Mouse (Mus musculus) neural tube, embryonic 11.5 days (tissue): Measurements from ENCODE around the gene Nbea. TPM values are rescaled to one million over a fixed set of nuclear protein-coding genes. Genes with fewer than 3 reads are reported as not detected.

ENCODE experiments used
- ATAC-seq: fragments of 200-750 bp; cut with Nextera tagmentation; 2 replicates; pipeline ENCODE4 v1.8.0; 2017; ENCODE audit warnings: moderate number of reproducible peaks, mild to moderate bottlenecking, moderate TSS enrichment, moderate library complexity; ENCODE audit not compliant: insufficient read depth, low FRiP score, low TSS enrichment
- DNase-seq: peaks from one replicate; pipeline ENCODE4 v3.0.0-alpha.2; 2015; ENCODE audit warnings: low spot score
- H3K27ac ChIP-seq: fragments of 300-500 bp; sonication (generic); 2 replicates; pipeline ENCODE4 v1.5.1; 2014; ENCODE audit warnings: low read depth, mild to moderate bottlenecking, low read length
- H3K27me3 ChIP-seq: fragments of 300-500 bp; sonication (generic); 2 replicates; pipeline ENCODE4 v1.6.1; 2014; ENCODE audit warnings: mild to moderate bottlenecking, low read length, mixed read lengths; ENCODE audit not compliant: control insufficient read depth, insufficient read depth
- H3K36me3 ChIP-seq: fragments of 300-500 bp; sonication (generic); 2 replicates; pipeline ENCODE4 v1.6.1; 2014; ENCODE audit warnings: mild to moderate bottlenecking, low read length, moderate library complexity, mixed read lengths; ENCODE audit not compliant: control insufficient read depth, insufficient read depth
- H3K4me1 ChIP-seq: fragments of 300-500 bp; sonication (generic); 2 replicates; pipeline ENCODE4 v1.6.1; 2014; ENCODE audit warnings: low read length, mixed read lengths; ENCODE audit not compliant: control insufficient read depth, insufficient read depth
- H3K4me2 ChIP-seq: fragments of 300-500 bp; sonication (generic); 2 replicates; pipeline ENCODE4 v1.6.1; 2014; ENCODE audit warnings: low read depth, mild to moderate bottlenecking, moderate library complexity
- H3K4me3 ChIP-seq: fragments of 300-500 bp; sonication (generic); 2 replicates; pipeline ENCODE4 v1.5.1; 2014; ENCODE audit warnings: low read depth, low read length
- H3K9ac ChIP-seq: fragments of 300-500 bp; sonication (generic); 2 replicates; pipeline ENCODE4 v1.6.1; 2014; ENCODE audit warnings: mild to moderate bottlenecking, low read length
- H3K9me3 ChIP-seq: fragments of 300-500 bp; sonication (generic); 2 replicates; pipeline ENCODE4 v1.6.1; 2016; ENCODE audit warnings: low read length; ENCODE audit not compliant: control insufficient read depth
- WGBS: fragments of 180-500 bp; shearing (Covaris S2); extraction: QIAGEN DNeasy Blood & Tissue Kit; methylation state at CpG from one replicate; pipeline ENCODE4 v1.1.7; 2014; 5-methylcytosine and 5-hydroxymethylcytosine counted together
- polyA plus RNA-seq: library from polyadenylated mRNA; unstranded; fragments of >200 nt; fragmentation: Nextera tagmentation; extraction: Ambion mirVana; gene quantifications from 2 replicates; pipeline ENCODE4 v1.2.1, GENCODE M21; 2014

The Nbea gene
- polyA plus RNA-seq, 1 experiment from 2014 or later: 18.8 TPM

- DNase-seq (no peak), ATAC-seq (no peak)
- Histone ChIP-seq H3K4me1 (no peaks in the 10 kb centered on the region), H3K27ac (no peak overlapping the region), H3K27me3 (no peaks in the 10 kb centered on the region), H3K36me3 (no peaks in the 10 kb centered on the region), H3K9ac (no peak overlapping the region), H3K9me3 (no peaks in the 10 kb centered on the region), H3K4me2 (no peak overlapping the region), H3K4me3 (no peak overlapping the region)
- 93% methylated on average over 3 of the region's 3 CpGs for WGBS
Measured at GRCm38 (mm10) chr3:55713856-55714255, 469.6 kb downstream of the Nbea start.

GRCm38 (mm10) chr3:55710300-55710699 lies 473.2 kb downstream of the Nbea start:
- WGBS: 90% methylated on average over 4 of the region's 4 CpGs
- no peaks in the 10 kb centered on the region for H3K9me3 ChIP-seq
- DNase-seq: no peak

GRCm38 (mm10) chr3:55701632-55702031 lies 481.9 kb downstream of the Nbea start:
- H3K4me2 ChIP-seq: no peak overlapping the region
- WGBS: 93% methylated on average over 6 of the region's 6 CpGs

More at GRCm38 (mm10) chr3:55710300-55710699, 473.2 kb downstream of the Nbea start:
- Histone ChIP-seq H3K27ac (no peak overlapping the region), H3K9ac (no peak overlapping the region), H3K27me3 (no peaks in the 10 kb centered on the region), H3K4me2 (no peak overlapping the region), H3K4me3 (no peak overlapping the region), H3K4me1 (no peaks in the 10 kb centered on the region), H3K36me3 (no peaks in the 10 kb centered on the region)
- no peak for ATAC-seq

GRCm38 (mm10) chr3:55697174-55697573 lies 486.3 kb downstream of the Nbea start:
- Histone ChIP-seq H3K4me3 (no peak overlapping the region), H3K27me3 (no peaks in the 10 kb centered on the region), H3K4me1 (no peaks in the 10 kb centered on the region), H3K4me2 (no peak overlapping the region), H3K9me3 (no peaks in the 10 kb centered on the region), H3K36me3 (no peaks in the 10 kb centered on the region), H3K9ac (no peak overlapping the region), H3K27ac (no peak overlapping the region)
- DNase-seq (no peak), ATAC-seq (no peak)
- WGBS: 93% methylated on average over 2 of the region's 2 CpGs

More at GRCm38 (mm10) chr3:55701632-55702031, 481.9 kb downstream of the Nbea start:
- Histone ChIP-seq H3K9ac (no peak overlapping the region), H3K36me3 (no peaks in the 10 kb centered on the region), H3K27ac (no peak overlapping the region), H3K27me3 (no peaks in the 10 kb centered on the region), H3K4me1 (no peaks in the 10 kb centered on the region), H3K9me3 (no peaks in the 10 kb centered on the region), H3K4me3 (no peak overlapping the region)
- no peak for ATAC-seq
- no peak for DNase-seq

- WGBS: 78% methylated on average over 4 of the region's 4 CpGs
- DNase-seq (no peak), ATAC-seq (no peak)
- H3K9ac ChIP-seq: no peak overlapping the region
- H3K36me3 ChIP-seq: no peaks in the 10 kb centered on the region
- no peak overlapping the region for H3K4me3 ChIP-seq
- no peak overlapping the region for H3K4me2 ChIP-seq
- H3K27ac ChIP-seq: no peak overlapping the region
- no peaks in the 10 kb centered on the region for H3K27me3 ChIP-seq
- no peaks in the 10 kb centered on the region for H3K9me3 ChIP-seq
- no peaks in the 10 kb centered on the region for H3K4me1 ChIP-seq
Measured at GRCm38 (mm10) chr3:55693073-55693472, 490.4 kb downstream of the Nbea start.

- Histone ChIP-seq H3K4me2 (no peak overlapping the region), H3K9ac (no peak overlapping the region), H3K36me3 (no peaks in the 10 kb centered on the region), H3K4me1 (peaks cover 2% of the 10 kb centered on the region; the same call in 1 of the 2 replicates), H3K4me3 (no peak overlapping the region), H3K9me3 (no peaks in the 10 kb centered on the region), H3K27ac (no peak overlapping the region), H3K27me3 (no peaks in the 10 kb centered on the region)
- DNase-seq (no peak), ATAC-seq (peak; percentile 55; the same call in 1 of the 2 replicates)
- WGBS: 29% methylated on average over 1 of the region's 1 CpGs
Measured at GRCm38 (mm10) chr3:55688098-55688497, 495.4 kb downstream of the Nbea start.

- ATAC-seq (no peak), DNase-seq (no peak)
- no peak overlapping the region for H3K4me3 ChIP-seq
- no peak overlapping the region for H3K4me2 ChIP-seq
- H3K9me3 ChIP-seq: no peaks in the 10 kb centered on the region
- 80% methylated on average over 6 of the region's 6 CpGs for WGBS
- H3K27ac ChIP-seq: no peak overlapping the region
- H3K9ac ChIP-seq: no peak overlapping the region
- no peaks in the 10 kb centered on the region for H3K36me3 ChIP-seq
- no peaks in the 10 kb centered on the region for H3K27me3 ChIP-seq
- peaks cover 2% of the 10 kb centered on the region; the same call in 1 of the 2 replicates for H3K4me1 ChIP-seq
Measured at GRCm38 (mm10) chr3:55686993-55687392, 496.5 kb downstream of the Nbea start.

GRCm38 (mm10) chr3:55685627-55686026 lies 497.9 kb downstream of the Nbea start:
- peaks cover 2% of the 10 kb centered on the region; the same call in 1 of the 2 replicates for H3K4me1 ChIP-seq
- no peaks in the 10 kb centered on the region for H3K9me3 ChIP-seq
- no peak overlapping the region for H3K4me3 ChIP-seq
- no peaks in the 10 kb centered on the region for H3K27me3 ChIP-seq
- no peaks in the 10 kb centered on the region for H3K36me3 ChIP-seq
- H3K9ac ChIP-seq: no peak overlapping the region
- 0 out of 2 replicates have a peak overlapping the region, but pooled peaks have one; percentile 34 for H3K27ac ChIP-seq
- ATAC-seq: no peak
- no peak overlapping the region for H3K4me2 ChIP-seq
- 39% methylated on average over 6 of the region's 6 CpGs for WGBS
- DNase-seq: no peak

GRCm38 (mm10) chr3:55684892-55685291 lies 498.6 kb downstream of the Nbea start:
- DNase-seq: no peak

More at GRCm38 (mm10) chr3:55684892-55685291, 498.6 kb downstream of the Nbea start:
- Histone ChIP-seq H3K4me1 (peaks cover 2% of the 10 kb centered on the region; the same call in 1 of the 2 replicates), H3K9me3 (no peaks in the 10 kb centered on the region), H3K27me3 (no peaks in the 10 kb centered on the region), H3K4me2 (no peak overlapping the region), H3K27ac (no peak overlapping the region), H3K9ac (no peak overlapping the region), H3K36me3 (no peaks in the 10 kb centered on the region), H3K4me3 (no peak overlapping the region)
- WGBS: 44% methylated on average over 4 of the region's 4 CpGs
- ATAC-seq: no peak
